Mouse (Mus musculus): ENCODE measurements at regions not wholly inside any gene's neighbourhood (a gene's known extent, or its start where the extent isn't known, plus 50 kb on each side); places are given as distances from the start of the nearest gene placed in this dataset.

DNA sequence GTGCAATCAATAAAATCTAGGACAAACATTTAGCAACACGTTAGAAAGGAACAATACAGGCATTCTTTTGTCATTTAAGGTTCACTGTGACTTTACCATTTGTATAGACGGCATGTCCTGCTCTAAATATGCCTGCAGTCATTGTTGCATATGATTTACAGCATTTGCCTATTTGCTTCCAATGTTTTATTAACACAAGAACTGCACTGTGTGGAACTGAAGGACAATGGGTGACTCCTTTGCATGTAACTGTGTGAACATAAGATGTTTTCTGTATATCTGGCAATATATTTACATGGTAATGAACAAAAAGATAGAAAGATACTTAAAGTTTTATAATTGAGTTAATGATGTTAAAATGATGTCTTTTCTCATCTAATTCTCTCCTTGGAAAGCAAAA lies 57.1 kb downstream of the Pou4f1 start:
- TF ChIP-seq EP300 (IDR thresholded peaks at IDR 0.05; ENCODE audit: insufficient read depth, low read depth, low read length) (no peak), CTCF (IDR thresholded peaks at IDR 0.05; ENCODE audit: low read depth, low read length) (no peak)
